ENCODE assay signal across 24 mouse cellular contexts in the genomic region with DNA sequence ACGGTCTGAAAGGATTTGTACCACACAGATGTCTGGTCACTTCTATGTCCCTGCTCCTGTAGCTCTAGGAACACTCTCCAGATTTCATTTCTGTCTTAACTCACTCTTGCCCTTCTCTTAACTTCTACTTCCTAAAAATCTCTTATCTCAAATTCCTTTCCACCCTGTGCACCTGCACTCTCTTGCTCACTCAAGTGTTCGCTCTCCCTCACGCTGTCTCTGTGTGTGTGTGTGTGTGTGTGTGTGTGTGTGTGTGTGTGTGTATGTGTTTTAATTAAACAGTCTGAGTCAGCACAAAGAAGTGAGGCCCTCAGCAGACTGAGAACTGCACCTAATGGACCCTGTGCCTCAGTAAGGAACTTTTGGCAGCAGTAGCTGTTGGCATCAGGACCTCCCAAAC. TPM values are rescaled to one million over a fixed set of nuclear protein-coding genes. Genes with fewer than 3 reads are reported as not detected.
DNase-seq lines count a peak whose midpoint lies in the region; ATAC-seq and TF ChIP-seq lines count a peak whose summit lies in the region.
"Had no signal": no experiment of that assay in that cellular context is flagged by ENCODE, and none has a peak within 500 bp of the region (broad histone marks: within the 10 kb centered on the region; RNA-seq: fewer than 3 reads in every experiment).

No protein-coding gene starts in this region.

- H3K9ac ChIP-seq in heart, postnatal 0 days (replicated peaks; ENCODE audit: low read depth, low read length) = no peak overlapping the region
- H3K9ac ChIP-seq in liver, adult 2 months (ENCODE audit: low read depth, low read length) = no peak overlapping the region
- H3K9ac ChIP-seq in stomach, postnatal 0 days (ENCODE audit: low read length) = no peak overlapping the region
- no peak overlapping the region for H3K9ac ChIP-seq in forebrain, embryonic 14.5 days (ENCODE audit: low read length)
- H3K9ac ChIP-seq: embryonic facial prominence, embryonic 12.5 days; forebrain, embryonic 13.5 days; heart, embryonic 15.5 days; hindbrain, embryonic 12.5 days had no signal

- ATAC-seq in heart, postnatal 0 days (ENCODE audit: insufficient read depth, low read depth) = no peak
- ATAC-seq in stomach, postnatal 0 days (ENCODE audit: low FRiP score, low TSS enrichment) = 0 out of 2 replicates have a peak, but pooled peaks have one; percentile 40
- no peak for ATAC-seq in forebrain, embryonic 14.5 days
- ATAC-seq: activated CD4-positive, CD25-positive, alpha-beta regulatory T cell, adult 4 months; forebrain, embryonic 13.5 days; hindbrain, embryonic 16.5 days; inflammation-experienced regulatory T-cells, adult 6 months; Patski had no signal

- H3K79me2 ChIP-seq in liver, adult 2 months (ENCODE audit: control insufficient read depth, insufficient read depth, low read length) = peaks cover 34% of the 10 kb centered on the region

- peaks cover 40% of the 10 kb centered on the region for H3K36me3 ChIP-seq in heart, postnatal 0 days (replicated peaks; ENCODE audit: control insufficient read depth, insufficient read depth, low read length)
- H3K36me3 ChIP-seq in liver, adult 2 months (ENCODE audit: control insufficient read depth, insufficient read depth, low read length) = peaks cover 31% of the 10 kb centered on the region
- peaks cover 7% of the 10 kb centered on the region for H3K36me3 ChIP-seq in stomach, postnatal 0 days (ENCODE audit: control insufficient read depth, insufficient read depth, low read length)
- peaks cover 48% of the 10 kb centered on the region for H3K36me3 ChIP-seq in forebrain, embryonic 14.5 days (ENCODE audit: control insufficient read depth, insufficient read depth, low read length)

- TF ChIP-seq POLR2A in liver, adult 2 months (IDR thresholded peaks at IDR 0.05; ENCODE audit: extremely low read depth, insufficient read depth, low read length) = no peak

- peaks cover 3% of the 10 kb centered on the region; the same call in 1 of the 2 replicates for H3K4me1 ChIP-seq in heart, postnatal 0 days (ENCODE audit: control insufficient read depth, insufficient read depth)
- H3K4me1 ChIP-seq in liver, adult 2 months (ENCODE audit: control insufficient read depth, insufficient read depth, low read length) = peaks cover 2% of the 10 kb centered on the region; the same call in 1 of the 2 replicates
- no peaks in the 10 kb centered on the region for H3K4me1 ChIP-seq in stomach, postnatal 0 days (replicated peaks; ENCODE audit: control insufficient read depth, insufficient read depth)
- H3K4me1 ChIP-seq in forebrain, embryonic 14.5 days (ENCODE audit: control insufficient read depth, insufficient read depth, low read length) = no peaks in the 10 kb centered on the region
- H3K4me1 ChIP-seq: embryonic facial prominence, embryonic 12.5 days; forebrain, embryonic 13.5 days; hindbrain, embryonic 12.5 days had no signal

- H3K4me2 ChIP-seq in heart, postnatal 0 days (ENCODE audit: low read depth, low read length) = no peak overlapping the region
- H3K4me2 ChIP-seq in stomach, postnatal 0 days (replicated peaks; ENCODE audit: low read depth) = no peak overlapping the region
- H3K4me2 ChIP-seq in forebrain, embryonic 14.5 days (ENCODE audit: low read length) = no peak overlapping the region
- H3K4me2 ChIP-seq: embryonic facial prominence, embryonic 12.5 days; forebrain, embryonic 13.5 days; heart, embryonic 15.5 days; hindbrain, embryonic 12.5 days had no signal

- no peaks in the 10 kb centered on the region for H3K27me3 ChIP-seq in heart, postnatal 0 days (ENCODE audit: control insufficient read depth, insufficient read depth, low read length)
- no peaks in the 10 kb centered on the region for H3K27me3 ChIP-seq in liver, adult 2 months (ENCODE audit: control insufficient read depth, insufficient read depth, low read length)
- no peaks in the 10 kb centered on the region for H3K27me3 ChIP-seq in stomach, postnatal 0 days (ENCODE audit: control insufficient read depth, insufficient read depth, low read length)
- no peaks in the 10 kb centered on the region for H3K27me3 ChIP-seq in forebrain, embryonic 14.5 days (replicated peaks; ENCODE audit: control insufficient read depth, insufficient read depth, low read length)
- H3K27me3 ChIP-seq: embryonic facial prominence, embryonic 12.5 days; forebrain, embryonic 13.5 days; heart, embryonic 15.5 days; hindbrain, embryonic 12.5 days; Patski had no signal

- H3K4me3 ChIP-seq in heart, postnatal 0 days (ENCODE audit: low read depth, low read length) = no peak overlapping the region
- no peak overlapping the region for H3K4me3 ChIP-seq in liver, adult 2 months (ENCODE audit: insufficient read depth, low read depth, low read length)
- no peak overlapping the region for H3K4me3 ChIP-seq in stomach, postnatal 0 days (ENCODE audit: low read depth, low read length)
- H3K4me3 ChIP-seq in forebrain, embryonic 14.5 days (ENCODE audit: low read depth, low read length) = no peak overlapping the region
- H3K4me3 ChIP-seq: embryonic facial prominence, embryonic 12.5 days; forebrain, embryonic 13.5 days; gastrocnemius, adult 2 months; heart, embryonic 10.5 days; heart, embryonic 15.5 days; hindbrain, embryonic 12.5 days had no signal

- no peak for TF ChIP-seq CTCF in heart, postnatal 0 days (IDR thresholded peaks at IDR 0.05; ENCODE audit: low read depth)
- TF ChIP-seq CTCF in liver, adult 2 months (IDR thresholded peaks at IDR 0.05; ENCODE audit: low read depth, low read length) = no peak
- TF ChIP-seq CTCF in stomach, postnatal 0 days (IDR thresholded peaks at IDR 0.05; ENCODE audit: low read depth) = no peak

- no peaks in the 10 kb centered on the region for H3K9me3 ChIP-seq in heart, postnatal 0 days (replicated peaks; ENCODE audit: control insufficient read depth, low read length)
- no peaks in the 10 kb centered on the region for H3K9me3 ChIP-seq in stomach, postnatal 0 days (ENCODE audit: control insufficient read depth, low read length)
- H3K9me3 ChIP-seq in forebrain, embryonic 14.5 days (replicated peaks; ENCODE audit: control insufficient read depth, low read length) = peaks cover 6% of the 10 kb centered on the region; the same call in 1 of the 2 replicates
- H3K9me3 ChIP-seq: embryonic facial prominence, embryonic 12.5 days; forebrain, embryonic 13.5 days; heart, embryonic 10.5 days; heart, embryonic 15.5 days; hindbrain, embryonic 12.5 days had no signal

- TF ChIP-seq EP300 in heart, postnatal 0 days (IDR thresholded peaks at IDR 0.05; ENCODE audit: low read depth) = no peak
- no peak for TF ChIP-seq EP300 in stomach, postnatal 0 days (optimal IDR thresholded peaks at IDR 0.05)

- 39% methylated on average over 3 of the region's 3 CpGs for WGBS in heart, postnatal 0 days
- WGBS in liver, adult 2 months = 82% methylated on average over 3 of the region's 3 CpGs
- 90% methylated on average over 3 of the region's 3 CpGs for WGBS in stomach, postnatal 0 days
- WGBS in forebrain, embryonic 14.5 days = 89% methylated on average over 3 of the region's 3 CpGs

- peak overlapping the region; percentile 26 for H3K27ac ChIP-seq in heart, postnatal 0 days (ENCODE audit: low read depth)
- no peak overlapping the region for H3K27ac ChIP-seq in liver, adult 2 months (replicated peaks; ENCODE audit: insufficient read depth, low read depth, low read length)
- no peak overlapping the region for H3K27ac ChIP-seq in stomach, postnatal 0 days (replicated peaks)
- H3K27ac ChIP-seq in forebrain, embryonic 14.5 days (ENCODE audit: low read depth, low read length) = no peak overlapping the region
- H3K27ac ChIP-seq: embryonic facial prominence, embryonic 12.5 days; forebrain, embryonic 13.5 days; gastrocnemius, adult 2 months; heart, embryonic 10.5 days; heart, embryonic 15.5 days; hindbrain, embryonic 12.5 days had no signal

- no peak for DNase-seq in heart, postnatal 0 days (ENCODE audit: low spot score)
- no peak for DNase-seq in heart, adult 9 months (ENCODE audit: low spot score in 2 of 2)
- peak; percentile 41 for DNase-seq in liver, adult 2 months (ENCODE audit: extremely low read depth, low read depth, low spot score)
- no peak for DNase-seq in liver
- peak; percentile 20 for DNase-seq in lung, postnatal 36 days
- DNase-seq in lung, postnatal 14 days = no peak
- no peak for DNase-seq in stomach, postnatal 0 days (ENCODE audit: low spot score)
- DNase-seq in forebrain, embryonic 14.5 days (ENCODE audit: low spot score) = no peak
- DNase-seq: adrenal gland, postnatal 14 days; cerebellum, adult 11-12 months; cerebellum, adult 9-10 months; cerebellum, postnatal 25 days; gastrocnemius, adult 2 months; gastrocnemius, postnatal 25 days; heart, postnatal 4 days had no signal

RNA-seq across cellular contexts. Expression of gene Cnot1, which starts 26.2 kb away (rescaled TPM):
- 203 and 290 TPM in 2 replicates for total RNA-seq in heart, postnatal 0 days (2014; rRNA removed; ENCODE audit: low replicate concordance)
- polyA plus RNA-seq in heart, postnatal 0 days (2015; fragmentation: Nextera tagmentation; extraction: Ambion mirVana) = 21.0 and 22.7 TPM in 2 replicates
- 116 and 125 TPM in 2 replicates for total RNA-seq in liver, adult 2 months (2014; rRNA removed)
- polyA plus RNA-seq in liver, adult 2 months (2012; rRNA removed) = 40.2 and 41.1 TPM in 2 replicates
- polyA plus RNA-seq in stomach, postnatal 0 days (2015; fragmentation: Nextera tagmentation; extraction: Ambion mirVana) = 17.4 and 18.0 TPM in 2 replicates
- 63.0 and 66.4 TPM in 2 replicates for polyA plus RNA-seq in forebrain, embryonic 14.5 days (2014; fragmentation: Nextera tagmentation; extraction: Ambion mirVana)

RNA-seq across cellular contexts. Expression of gene Sap18b, which starts 44.1 kb away (rescaled TPM):
- 65.4 and 65.9 TPM in 2 replicates for total RNA-seq in heart, postnatal 0 days (2014; rRNA removed; ENCODE audit: low replicate concordance)
- polyA plus RNA-seq in heart, postnatal 0 days (2015; fragmentation: Nextera tagmentation; extraction: Ambion mirVana) = 283 and 292 TPM in 2 replicates
- 61.1 and 66.8 TPM in 2 replicates for total RNA-seq in liver, adult 2 months (2014; rRNA removed)
- 30.7 and 39.5 TPM in 2 replicates for polyA plus RNA-seq in liver, adult 2 months (2012; rRNA removed)
- 308 and 333 TPM in 2 replicates for polyA plus RNA-seq in stomach, postnatal 0 days (2015; fragmentation: Nextera tagmentation; extraction: Ambion mirVana)
- polyA plus RNA-seq in forebrain, embryonic 14.5 days (2014; fragmentation: Nextera tagmentation; extraction: Ambion mirVana) = 271 and 294 TPM in 2 replicates

Comparison
In these comparisons a context has a peak if more than half of its experiments do, and no peak if none do; other contexts are left out.
1. DNase-seq: peak in liver, adult 2 months (single experiment) and lung, postnatal 36 days (single experiment); none in heart, postnatal 0 days (single experiment), heart, adult 9 months (0 of 2), liver (single experiment), lung, postnatal 14 days (single experiment), stomach, postnatal 0 days (single experiment) and forebrain, embryonic 14.5 days (single experiment).